Mouse (Mus musculus): ENCODE measurements around the gene Nfkbid. TPM values are rescaled to one million over a fixed set of nuclear protein-coding genes. Genes with fewer than 3 reads are reported as not detected.

The Nfkbid gene
- polyA plus RNA-seq, 1 experiment, result 0.04 TPM

GRCm38 (mm10) chr7:30456487-30456886 lies 35.0 kb downstream of the Nfkbid start:
- TF ChIP-seq FOSL1 (IDR thresholded peaks at IDR 0.05; ENCODE audit: insufficient read depth, low read length, poor library complexity, severe bottlenecking) (no peak), CEBPB (IDR thresholded peaks at IDR 0.05; ENCODE audit: low read depth) (no peak), CTCF (IDR thresholded peaks at IDR 0.05; ENCODE audit: control insufficient read depth, insufficient read depth, insufficient read length) (no peak), MYOG (IDR thresholded peaks at IDR 0.05; ENCODE audit: control insufficient read depth, extremely low read depth, insufficient read length) (no peak), MAX (IDR thresholded peaks at IDR 0.05) (no peak), USF1 (IDR thresholded peaks at IDR 0.05; ENCODE audit: low read depth) (no peak), MYOD1 (IDR thresholded peaks at IDR 0.05; ENCODE audit: control insufficient read depth, insufficient read length, low read depth) (no peak)
- Histone ChIP-seq H3ac (ENCODE audit: control insufficient read depth, insufficient read length, low read depth) (no peak overlapping the region), H3K79me2 (ENCODE audit: control insufficient read depth, insufficient read depth) (no peaks in the 10 kb centered on the region), H3K79me3 (ENCODE audit: low read depth) (no peaks in the 10 kb centered on the region), H3K4me3 (ENCODE audit: insufficient read depth, poor library complexity, severe bottlenecking) (no peak overlapping the region), H3K27me3 (ENCODE audit: control insufficient read depth, insufficient read depth, insufficient read length) (peaks cover 83% of the 10 kb centered on the region), H3K36me3 (ENCODE audit: control insufficient read depth, insufficient read depth) (no peaks in the 10 kb centered on the region)

DNA sequence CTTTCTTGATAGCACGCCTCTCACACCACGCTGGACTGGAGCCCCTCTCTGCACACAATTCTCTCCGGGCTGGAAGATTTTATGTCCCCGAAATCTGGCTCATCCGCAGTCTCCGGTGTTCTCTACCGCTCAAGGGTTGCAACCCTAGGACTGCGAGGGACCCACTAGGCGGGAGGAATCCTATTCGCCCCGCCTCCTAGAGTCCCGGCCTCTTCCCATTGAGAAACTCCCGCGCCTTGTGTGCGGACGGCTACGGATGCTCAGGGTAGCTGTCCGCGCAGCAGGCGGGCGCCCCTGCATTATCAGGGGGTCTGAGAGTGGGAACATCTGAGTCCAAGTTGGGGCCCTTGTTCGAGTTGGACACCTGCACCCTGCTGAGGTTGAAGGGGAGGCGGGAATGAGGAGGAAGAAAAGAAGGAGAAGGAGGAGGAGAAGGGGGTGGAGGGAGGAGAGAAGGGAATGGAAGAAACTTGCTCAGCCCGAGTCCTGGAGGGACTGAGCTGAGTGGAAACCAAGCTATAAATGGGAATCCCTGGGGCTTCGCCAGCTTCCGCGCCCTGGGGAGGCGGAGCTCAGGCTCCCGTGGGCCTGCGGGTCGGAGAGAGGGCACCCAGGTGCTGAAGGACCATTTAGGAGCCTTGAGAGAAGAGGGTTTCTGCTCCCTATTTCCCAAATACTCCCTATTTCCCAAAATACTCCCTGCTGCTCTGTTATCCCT lies 35.5 kb downstream of the Nfkbid start:
- Histone ChIP-seq H3K4me3 (ENCODE audit: insufficient read depth, poor library complexity, severe bottlenecking) (no peak overlapping the region), H3K27me3 (ENCODE audit: control insufficient read depth, insufficient read depth, insufficient read length) (peaks cover 83% of the 10 kb centered on the region)
- no peak for TF ChIP-seq MYOG (IDR thresholded peaks at IDR 0.05; ENCODE audit: control insufficient read depth, extremely low read depth, insufficient read length)
- no peak for TF ChIP-seq MAX (IDR thresholded peaks at IDR 0.05)
- TF ChIP-seq CTCF (IDR thresholded peaks at IDR 0.05; ENCODE audit: control insufficient read depth, insufficient read depth, insufficient read length), result no peak
- TF ChIP-seq CEBPB (IDR thresholded peaks at IDR 0.05; ENCODE audit: low read depth), result no peak
- TF ChIP-seq FOSL1 (IDR thresholded peaks at IDR 0.05; ENCODE audit: insufficient read depth, low read length, poor library complexity, severe bottlenecking), result no peak
- TF ChIP-seq USF1 (IDR thresholded peaks at IDR 0.05; ENCODE audit: low read depth), result no peak

GRCm38 (mm10) chr7:30457629-30458330 lies 36.2 kb downstream of the Nfkbid start, which contains the start of the genes Kirrel2 and Nphs1:
TSS of gene Kirrel2 (minus strand) at chr7:30457690.
TSS of gene Nphs1 (plus strand) at chr7:30458315.
- Histone ChIP-seq H3K36me3 (ENCODE audit: control insufficient read depth, insufficient read depth) (no peaks in the 10 kb centered on the region), H3K79me2 (ENCODE audit: control insufficient read depth, insufficient read depth) (no peaks in the 10 kb centered on the region), H3K27me3 (ENCODE audit: control insufficient read depth, insufficient read depth, insufficient read length) (peaks cover 82% of the 10 kb centered on the region), H3ac (ENCODE audit: control insufficient read depth, insufficient read length, low read depth) (no peak within 1 kb of the TSS), H3K4me3 (ENCODE audit: insufficient read depth, poor library complexity, severe bottlenecking) (no peak within 1 kb of the TSS), H3K79me3 (ENCODE audit: low read depth) (no peaks in the 10 kb centered on the region)
- TF ChIP-seq MAX (IDR thresholded peaks at IDR 0.05) (no peak), MYOG (IDR thresholded peaks at IDR 0.05; ENCODE audit: control insufficient read depth, extremely low read depth, insufficient read length) (no peak), USF1 (IDR thresholded peaks at IDR 0.05; ENCODE audit: low read depth) (no peak), MYOD1 (IDR thresholded peaks at IDR 0.05; ENCODE audit: control insufficient read depth, insufficient read length, low read depth) (no peak), FOSL1 (IDR thresholded peaks at IDR 0.05; ENCODE audit: insufficient read depth, low read length, poor library complexity, severe bottlenecking) (no peak), CTCF (IDR thresholded peaks at IDR 0.05; ENCODE audit: control insufficient read depth, insufficient read depth, insufficient read length) (no peak), CEBPB (IDR thresholded peaks at IDR 0.05; ENCODE audit: low read depth) (no peak)

More for the DNA sequence above, 35.5 kb downstream of the Nfkbid start:
- no peak overlapping the region for H3ac ChIP-seq (ENCODE audit: control insufficient read depth, insufficient read length, low read depth)
- no peaks in the 10 kb centered on the region for H3K79me2 ChIP-seq (ENCODE audit: control insufficient read depth, insufficient read depth)
- H3K36me3 ChIP-seq (ENCODE audit: control insufficient read depth, insufficient read depth), result no peaks in the 10 kb centered on the region
- H3K79me3 ChIP-seq (ENCODE audit: low read depth), result no peaks in the 10 kb centered on the region

- H3K36me3 ChIP-seq (ENCODE audit: control insufficient read depth, insufficient read depth), result no peaks in the 10 kb centered on the region
- H3K79me3 ChIP-seq (ENCODE audit: low read depth), result no peaks in the 10 kb centered on the region
- no peak overlapping the region for H3K4me3 ChIP-seq (ENCODE audit: insufficient read depth, poor library complexity, severe bottlenecking)
- peaks cover 76% of the 10 kb centered on the region for H3K27me3 ChIP-seq (ENCODE audit: control insufficient read depth, insufficient read depth, insufficient read length)
- TF ChIP-seq CEBPB (IDR thresholded peaks at IDR 0.05; ENCODE audit: low read depth), result no peak
- TF ChIP-seq MYOG (IDR thresholded peaks at IDR 0.05; ENCODE audit: control insufficient read depth, extremely low read depth, insufficient read length), result no peak
- TF ChIP-seq CTCF (IDR thresholded peaks at IDR 0.05; ENCODE audit: control insufficient read depth, insufficient read depth, insufficient read length), result no peak
- TF ChIP-seq MYOD1 (IDR thresholded peaks at IDR 0.05; ENCODE audit: control insufficient read depth, insufficient read length, low read depth), result no peak
- TF ChIP-seq USF1 (IDR thresholded peaks at IDR 0.05; ENCODE audit: low read depth), result no peak
- H3K79me2 ChIP-seq (ENCODE audit: control insufficient read depth, insufficient read depth), result no peaks in the 10 kb centered on the region
- H3ac ChIP-seq (ENCODE audit: control insufficient read depth, insufficient read length, low read depth), result no peak overlapping the region
Measured at GRCm38 (mm10) chr7:30459484-30459883, 38.0 kb downstream of the Nfkbid start.

DNA sequence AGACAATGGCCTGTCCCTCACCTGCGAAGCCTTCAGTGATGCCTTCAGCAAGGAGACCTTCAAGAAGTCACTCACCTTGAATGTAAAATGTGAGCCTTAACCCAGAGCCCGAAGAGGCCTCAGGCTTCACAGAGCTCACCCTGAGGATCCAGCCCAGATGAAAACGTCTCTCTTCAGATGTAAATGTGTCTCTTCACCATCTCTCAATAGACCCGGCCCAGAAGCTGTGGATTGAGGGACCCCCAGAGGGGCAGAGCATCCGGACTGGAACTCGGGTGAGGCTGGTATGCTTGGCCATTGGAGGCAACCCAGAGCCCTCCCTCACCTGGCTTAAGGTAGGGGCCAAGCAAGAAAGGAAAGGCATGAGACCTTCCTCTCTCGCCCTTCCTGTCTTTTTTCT lies 42.0 kb downstream of the Nfkbid start:
- Histone ChIP-seq H3ac (ENCODE audit: control insufficient read depth, insufficient read length, low read depth) (no peak overlapping the region), H3K79me3 (ENCODE audit: low read depth) (no peaks in the 10 kb centered on the region), H3K4me3 (ENCODE audit: insufficient read depth, poor library complexity, severe bottlenecking) (no peak overlapping the region), H3K27me3 (ENCODE audit: control insufficient read depth, insufficient read depth, insufficient read length) (peaks cover 76% of the 10 kb centered on the region), H3K79me2 (ENCODE audit: control insufficient read depth, insufficient read depth) (no peaks in the 10 kb centered on the region), H3K36me3 (ENCODE audit: control insufficient read depth, insufficient read depth) (no peaks in the 10 kb centered on the region)
- TF ChIP-seq MYOG (IDR thresholded peaks at IDR 0.05; ENCODE audit: control insufficient read depth, extremely low read depth, insufficient read length) (no peak), USF1 (IDR thresholded peaks at IDR 0.05; ENCODE audit: low read depth) (no peak), MAX (IDR thresholded peaks at IDR 0.05) (no peak), CEBPB (IDR thresholded peaks at IDR 0.05; ENCODE audit: low read depth) (no peak), CTCF (IDR thresholded peaks at IDR 0.05; ENCODE audit: control insufficient read depth, insufficient read depth, insufficient read length) (no peak), FOSL1 (IDR thresholded peaks at IDR 0.05; ENCODE audit: insufficient read depth, low read length, poor library complexity, severe bottlenecking) (no peak), MYOD1 (IDR thresholded peaks at IDR 0.05; ENCODE audit: control insufficient read depth, insufficient read length, low read depth) (no peak)

All from C2C12 (cell line).